Mouse (Mus musculus) thymus, adult 2 months (tissue): ENCODE measurements at regions not wholly inside any gene's neighbourhood (a gene's known extent, or its start where the extent isn't known, plus 50 kb on each side); places are given as distances from the start of the nearest gene placed in this dataset.

Experiments used
- CTCF ChIP-seq: fragments of 200-500 bp; IDR thresholded peaks from 2 replicates; pipeline ENCODE4 v1.5.1; 2012; ENCODE audit warnings: mild to moderate bottlenecking, control low read depth, low read length, moderate library complexity, borderline replicate concordance; ENCODE audit not compliant: control insufficient read depth, poor library complexity, insufficient read depth; ENCODE audit errors: extremely low read depth
- POLR2A ChIP-seq: fragments of 200-500 bp; IDR thresholded peaks from 2 replicates; pipeline ENCODE4 v1.6.1; 2012; ENCODE audit warnings: mild to moderate bottlenecking, low read length, control low read depth, moderate library complexity; ENCODE audit not compliant: control insufficient read depth, poor library complexity, insufficient read depth; ENCODE audit errors: extremely low read depth

DNA sequence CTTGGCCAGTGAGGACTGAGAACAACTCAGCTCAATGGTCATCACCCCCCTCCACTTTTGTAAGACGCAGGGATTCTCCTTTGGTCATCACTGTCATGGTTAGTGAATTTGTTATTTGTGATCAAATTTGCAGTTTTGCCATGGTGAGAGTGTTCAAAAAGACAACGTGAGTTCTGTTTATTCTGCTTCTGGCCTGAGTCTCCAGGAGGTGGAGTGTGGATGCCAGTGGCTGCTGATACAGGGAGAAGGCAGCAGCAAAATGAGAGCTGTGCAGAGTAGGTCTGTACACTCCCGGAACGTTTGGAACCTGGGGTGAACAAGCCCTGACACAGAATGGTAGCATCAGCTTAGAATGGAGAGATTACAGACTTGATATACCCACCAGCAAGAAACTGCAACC is 229.1 kb downstream of the Btg1 start:
- TF ChIP-seq CTCF (no peak), POLR2A (no peak)
